Mouse (Mus musculus) layer of hippocampus, adult 11-12 months (tissue): ENCODE data around the gene Bcl3.

Experiments used
- DNase-seq: peaks from one replicate; pipeline ENCODE4 v3.0.0; 2022; ENCODE audit warnings: low spot score

Gene Bcl3

GRCm38 (mm10) chr7:19822604-19823058 lies at the start of gene Bcl3:
Gene Bcl3 (minus strand): TSS chr7:19822770.
- peak; percentile 27 for DNase-seq

GRCm38 (mm10) chr7:19871943-19872601 lies 49.5 kb upstream of the Bcl3 start:
- no peak for DNase-seq

GRCm38 (mm10) chr7:19871137-19871621 lies 48.6 kb upstream of the Bcl3 start:
- DNase-seq: peak; percentile 33

DNA sequence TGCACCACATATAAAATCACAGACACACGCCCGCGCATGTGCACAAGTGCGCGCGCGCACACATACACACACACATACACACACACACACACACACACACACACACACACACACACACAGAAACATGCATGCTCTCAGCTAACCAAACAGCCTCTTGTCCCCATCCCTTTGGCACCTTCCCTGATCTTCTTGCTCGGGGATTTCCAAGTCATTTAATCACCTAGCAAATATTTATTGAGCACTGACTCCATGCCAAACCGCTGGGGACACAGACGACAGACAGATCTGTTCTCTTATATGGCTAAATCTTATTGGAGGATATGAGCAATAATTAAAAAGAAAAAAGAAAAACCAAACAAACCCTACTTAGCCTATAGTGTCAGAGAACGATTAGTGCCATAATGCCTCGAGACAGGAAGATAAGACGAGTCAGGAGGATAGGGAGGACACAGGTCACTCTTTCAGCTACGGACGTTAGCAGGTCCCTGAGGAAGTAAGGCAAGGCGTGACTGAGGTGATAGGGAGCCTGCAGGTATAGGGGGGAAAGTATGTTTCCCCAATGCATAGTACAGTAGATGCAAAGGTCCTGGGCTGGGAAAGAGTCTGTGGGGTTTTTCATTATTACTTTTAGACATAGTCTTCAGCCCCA lies 45.3 kb upstream of the Bcl3 start:
- no peak for DNase-seq

GRCm38 (mm10) chr7:19866490-19866889 lies 43.9 kb upstream of the Bcl3 start:
- DNase-seq: no peak

DNA sequence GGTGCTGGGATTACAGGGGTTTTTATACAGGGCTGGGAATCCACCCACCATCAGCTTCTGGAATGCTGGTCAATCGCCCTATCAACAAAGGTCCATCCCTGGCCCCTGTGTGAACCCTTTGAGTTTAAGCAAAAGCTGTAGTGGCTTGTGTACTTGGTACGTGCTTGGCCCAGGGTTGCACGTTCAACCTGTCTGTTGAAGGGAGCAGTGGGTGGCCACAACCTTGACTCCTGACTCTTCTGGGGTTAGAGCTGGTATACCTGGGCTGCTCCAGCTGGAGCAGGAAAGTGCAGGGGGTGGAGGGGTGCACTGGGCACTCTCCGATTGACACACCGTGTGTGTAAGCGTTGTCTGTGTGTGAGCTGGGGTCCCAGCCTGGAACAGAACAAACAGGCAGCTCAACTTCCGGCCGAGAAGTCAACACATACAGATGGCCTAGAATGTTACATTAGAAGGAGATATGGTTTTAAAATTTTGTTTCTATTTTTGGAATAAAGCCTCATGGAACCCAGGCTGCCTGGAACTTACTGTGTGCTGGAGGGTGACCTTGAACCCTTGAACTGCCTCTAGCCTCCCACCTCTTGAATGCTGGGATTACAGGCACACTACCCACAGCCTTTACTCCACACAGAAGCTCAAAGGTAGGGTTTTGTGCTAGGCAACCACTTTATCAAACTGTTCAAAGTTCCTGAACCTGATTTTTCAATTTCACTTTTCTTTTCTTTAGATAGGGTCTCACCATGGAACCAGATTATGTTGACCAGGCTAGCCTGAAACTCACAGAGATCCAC lies 42.9 kb upstream of the Bcl3 start:
- DNase-seq: no peak

DNA sequence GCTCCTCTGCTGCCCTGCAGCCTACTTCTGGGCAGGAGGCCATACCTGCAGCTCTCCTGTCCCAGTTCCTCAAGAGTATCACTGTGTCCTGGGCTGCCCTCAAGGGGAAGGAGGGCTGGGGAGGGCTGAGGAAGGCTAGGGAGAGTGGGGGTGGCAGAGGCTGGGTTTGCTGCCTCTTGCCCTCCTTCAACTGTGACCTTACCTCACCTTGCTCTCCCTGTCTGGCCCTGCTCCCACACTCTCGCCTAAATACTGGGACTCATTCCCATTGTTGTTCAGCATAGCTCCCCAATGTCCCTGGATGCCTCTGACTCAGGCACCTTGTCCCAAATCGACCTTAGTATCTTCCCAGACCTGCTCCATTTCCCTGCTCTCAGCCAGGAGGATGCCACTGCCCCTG lies 41.7 kb upstream of the Bcl3 start:
- no peak for DNase-seq

DNA sequence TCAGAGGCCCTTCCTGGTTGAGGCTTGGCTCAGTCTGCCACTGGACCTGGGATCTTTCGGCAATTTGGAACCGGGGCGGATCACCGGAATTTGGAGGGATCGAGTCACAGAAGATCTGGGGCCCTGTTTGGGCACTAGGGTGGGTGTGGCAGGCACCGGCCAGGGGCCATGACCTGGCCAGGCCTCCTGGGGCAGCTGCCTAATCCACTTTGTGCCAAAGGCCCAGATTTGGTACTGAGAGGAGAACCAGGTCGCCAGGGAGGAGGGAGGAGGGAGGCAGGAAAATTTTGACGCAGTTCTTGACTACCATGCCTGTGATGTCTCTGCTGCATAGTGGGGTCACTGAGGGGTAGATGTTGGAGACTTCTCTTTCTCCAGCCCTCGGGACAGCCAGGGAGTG lies 38.6 kb upstream of the Bcl3 start, which contains the start of gene Ceacam16:
Ceacam16 (minus strand) TSS at position 101 of the 400 bp plus-strand sequence.
- DNase-seq: no peak

DNA sequence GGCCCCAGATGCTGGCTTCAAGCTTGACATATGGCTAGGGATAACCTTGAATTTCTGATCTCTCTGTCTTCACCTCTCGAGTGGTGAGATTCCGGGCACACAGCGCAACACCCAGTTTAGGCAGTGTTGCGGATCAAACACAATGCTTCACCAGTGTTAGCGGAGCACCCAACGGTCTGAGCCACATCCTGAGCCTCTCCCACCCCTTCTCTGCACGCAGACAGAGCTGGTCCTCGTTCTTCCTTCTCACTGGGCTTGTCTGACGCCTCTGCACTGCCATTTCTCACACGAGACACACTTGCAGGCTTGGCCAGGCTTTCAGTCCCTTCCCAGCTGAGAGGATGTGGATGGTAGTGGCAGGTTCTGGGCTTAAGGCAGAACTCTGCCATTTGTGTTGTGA lies 37.2 kb upstream of the Bcl3 start:
- DNase-seq: no peak

DNA sequence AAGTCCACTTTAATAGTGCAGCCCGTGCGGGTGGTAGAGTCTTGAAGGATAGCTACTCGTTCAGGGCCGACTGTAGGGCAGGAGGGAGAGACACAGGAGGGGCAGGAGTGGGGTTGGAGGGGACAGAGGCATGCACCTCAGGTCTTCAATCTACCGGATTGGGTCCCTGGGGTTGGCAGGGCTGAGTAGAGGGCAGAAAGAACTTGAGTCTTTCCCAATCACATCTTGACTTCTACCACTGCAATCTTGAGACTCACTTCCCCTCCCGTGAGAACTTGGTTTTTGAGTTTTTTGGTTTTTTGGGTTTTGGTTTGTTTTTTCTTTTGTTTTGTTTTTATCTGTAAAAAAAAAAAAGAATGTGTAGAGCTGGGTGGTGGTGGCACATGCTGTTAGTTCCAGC lies 33.7 kb upstream of the Bcl3 start:
- DNase-seq: no peak

GRCm38 (mm10) chr7:19855663-19856062 lies 33.1 kb upstream of the Bcl3 start:
- no peak for DNase-seq

- DNase-seq: no peak
These were observed 31.0 kb upstream of the Bcl3 start for GRCm38 (mm10) chr7:19853526-19853925.

DNA sequence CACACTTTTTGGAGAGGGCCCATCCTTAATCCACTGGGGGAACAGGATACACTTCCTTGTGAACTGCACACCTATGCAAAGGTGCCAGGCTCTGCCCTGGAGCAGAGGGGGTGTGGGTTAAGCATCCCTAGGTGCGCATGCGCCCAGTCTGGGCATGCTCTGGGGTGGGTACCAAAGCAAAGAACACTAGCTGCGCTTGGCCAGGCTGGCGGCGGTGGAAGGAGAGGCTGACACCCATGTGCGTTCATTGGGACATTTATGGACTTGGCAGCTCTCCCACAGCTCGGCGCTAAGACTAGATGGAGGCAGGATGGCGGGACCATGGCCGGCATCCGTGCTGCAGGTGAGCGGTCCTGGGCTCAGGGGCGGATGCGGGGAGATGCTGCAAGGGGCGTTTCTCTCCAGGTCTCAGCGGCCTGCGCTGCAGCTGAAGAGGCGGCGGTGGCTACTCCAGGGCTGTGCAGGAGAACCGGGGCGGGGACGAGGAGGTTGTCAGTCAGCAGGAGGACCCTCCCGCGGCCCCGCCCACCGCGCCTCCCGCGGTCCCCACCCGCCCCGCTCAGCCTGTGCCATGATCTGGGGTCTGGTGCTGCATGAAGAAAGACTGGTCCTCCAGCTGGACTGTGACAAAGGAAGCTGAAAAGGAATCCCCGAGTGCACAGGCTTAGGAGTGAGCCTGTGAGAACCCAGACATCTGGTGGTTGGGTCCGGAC lies 29.4 kb upstream of the Bcl3 start, which contains the start of gene Gm19345:
Gm19345 (plus strand) TSS at position 146 of the 713 bp plus-strand sequence.
- DNase-seq: no peak

- no peak for DNase-seq
These were observed 22.1 kb upstream of the Bcl3 start for GRCm38 (mm10) chr7:19844521-19845171.

GRCm38 (mm10) chr7:19843561-19843960 lies 21.0 kb upstream of the Bcl3 start:
- DNase-seq: peak; percentile 73

- DNase-seq: no peak
These were observed 20.4 kb upstream of the Bcl3 start for GRCm38 (mm10) chr7:19842885-19843504.

GRCm38 (mm10) chr7:19841686-19842413 lies 19.3 kb upstream of the Bcl3 start:
- no peak for DNase-seq

GRCm38 (mm10) chr7:19840936-19841335 lies 18.4 kb upstream of the Bcl3 start:
- DNase-seq: no peak

- no peak for DNase-seq
These were observed 17.8 kb upstream of the Bcl3 start for GRCm38 (mm10) chr7:19840371-19840770.

DNA sequence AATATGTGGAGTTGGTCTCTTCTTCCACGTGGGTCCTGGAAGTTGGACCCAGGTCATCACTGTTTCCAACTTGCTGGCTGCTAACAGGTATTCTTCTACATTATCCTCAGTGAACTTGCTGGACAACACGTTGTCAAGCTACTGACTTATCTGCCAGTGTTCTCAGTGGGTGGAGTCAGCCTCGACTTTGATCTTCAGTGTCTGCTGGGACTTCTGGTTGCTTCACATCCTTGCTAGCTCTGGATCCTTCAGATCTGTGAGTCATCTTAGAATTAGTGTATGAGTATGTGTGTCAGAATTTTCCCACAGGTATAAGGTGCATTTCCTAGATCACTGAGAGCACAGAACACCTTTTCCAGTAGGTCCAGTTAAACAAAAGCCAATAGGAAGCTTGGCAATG lies 14.3 kb upstream of the Bcl3 start:
- no peak for DNase-seq
